Mouse (Mus musculus): ENCODE results near the gene Sap30.
"Not testable (repeated sequence)": the region's sequence is repeated elsewhere in the genome, so short reads cannot be mapped to it uniquely, and the experiment has no call there.

DNA sequence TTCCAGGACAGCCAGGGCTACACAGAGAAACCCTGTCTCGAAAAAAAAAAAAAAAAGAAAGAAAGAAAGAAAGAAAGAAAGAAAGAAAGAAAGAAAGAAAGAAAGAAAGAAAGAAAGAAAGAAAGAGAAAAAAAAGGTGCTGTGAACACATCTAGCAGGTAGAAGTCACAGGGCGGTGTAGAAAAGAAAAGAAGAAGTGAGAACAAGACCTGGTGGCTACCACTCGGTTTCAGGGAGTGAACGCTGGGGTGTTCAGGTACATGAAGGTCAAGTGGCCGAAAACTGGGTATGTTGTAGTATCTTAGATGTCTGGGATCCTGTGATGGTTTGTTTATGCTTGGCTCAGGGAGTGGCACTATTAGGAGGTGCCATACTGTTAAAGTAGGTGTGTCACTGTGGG is 41.8 kb downstream of the Sap30 start:
- not testable (repeated sequence) for TF ChIP-seq POLR2A (IDR thresholded peaks at IDR 0.05; ENCODE audit: low read depth, low read length); CTCF (IDR thresholded peaks at IDR 0.05; ENCODE audit: extremely low read depth, insufficient read length, insufficient replicate concordance, low read depth, low read length)
